Mouse (Mus musculus) lung, adult 2 months (tissue): ENCODE measurements around the gene Lmod1.

Experiments
- CTCF ChIP-seq: fragments of 200-500 bp; IDR thresholded peaks from 2 replicates; pipeline ENCODE4 v1.5.1; 2011; ENCODE audit warnings: mild to moderate bottlenecking, low read length, control low read depth; ENCODE audit not compliant: insufficient read depth
- POLR2A ChIP-seq: fragments of 200-500 bp; IDR thresholded peaks from 2 replicates; pipeline ENCODE4 v1.6.1; 2011; ENCODE audit warnings: low read depth, mild to moderate bottlenecking, control low read depth, low read length, borderline replicate concordance; ENCODE audit errors: extremely low read depth

DNA sequence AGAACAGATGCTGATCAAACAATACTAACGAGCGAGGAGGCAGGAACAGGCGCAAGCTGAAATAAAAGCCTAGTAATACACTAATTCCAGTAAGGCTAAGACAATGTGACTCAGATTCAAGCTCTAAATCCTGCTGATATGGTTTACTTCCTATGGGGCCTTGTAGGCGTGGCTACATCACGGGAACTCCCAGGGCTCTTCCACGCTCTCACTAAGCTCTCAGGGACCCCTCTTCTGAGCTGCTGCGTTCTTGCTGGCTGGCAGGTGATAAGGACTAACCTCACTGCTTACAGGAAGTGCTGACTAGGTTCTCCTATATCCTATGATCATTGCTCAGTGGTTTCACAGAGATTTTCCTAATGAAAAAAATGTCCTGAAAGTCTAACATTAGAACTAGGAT, 80.7 kb downstream of the Lmod1 start:
- no peak for TF ChIP-seq CTCF
- TF ChIP-seq POLR2A: no peak
